In genomic region chr5:67299847-67300412, GRCm38 (mm10) we compare ENCODE assay signal across 30 mouse cellular contexts. TPM values are rescaled to one million over a fixed set of nuclear protein-coding genes. Genes with fewer than 3 reads are reported as not detected.
A peak's percentile ranks its signal among the peaks of the same experiment; 100 is the strongest.
DNase-seq lines count a peak whose midpoint lies in the region; ATAC-seq lines count a peak whose summit lies in the region.
"Had no signal": no experiment of that assay in that cellular context is flagged by ENCODE, and none has a peak within 500 bp of the region (broad histone marks: within the 10 kb centered on the region; RNA-seq: fewer than 3 reads in every experiment).

No protein-coding gene starts in this region.

- H3K4me2 ChIP-seq in liver, embryonic 16.5 days (ENCODE audit: low read depth, low read length): no peak overlapping the region
- no peak overlapping the region for H3K4me2 ChIP-seq in liver, embryonic 12.5 days
- H3K4me2 ChIP-seq: embryonic facial prominence, embryonic 15.5 days; forebrain, embryonic 13.5 days; heart, embryonic 15.5 days; hindbrain, embryonic 12.5 days; kidney, embryonic 15.5 days; midbrain, embryonic 13.5 days; neural tube, embryonic 15.5 days; stomach, embryonic 15.5 days had no signal

- H3K36me3 ChIP-seq in liver, embryonic 16.5 days (ENCODE audit: control insufficient read depth, insufficient read depth): no peaks in the 10 kb centered on the region
- peaks cover 36% of the 10 kb centered on the region for H3K36me3 ChIP-seq in liver, embryonic 12.5 days
- H3K36me3 ChIP-seq: embryonic facial prominence, embryonic 15.5 days; heart, embryonic 10.5 days; heart, embryonic 15.5 days; hindbrain, embryonic 12.5 days; kidney, embryonic 15.5 days; neural tube, embryonic 15.5 days; stomach, embryonic 15.5 days had no signal

- ATAC-seq in liver, embryonic 16.5 days (ENCODE audit: low read depth): peak; percentile 3; the same call in 1 of the 2 replicates
- no peak for ATAC-seq in liver, embryonic 12.5 days
- ATAC-seq: forebrain, embryonic 13.5 days; intestine, postnatal 0 days; midbrain, embryonic 13.5 days had no signal

- H3K27ac ChIP-seq in liver, embryonic 16.5 days (ENCODE audit: low read length): no peak overlapping the region
- no peak overlapping the region for H3K27ac ChIP-seq in liver, embryonic 12.5 days
- H3K27ac ChIP-seq: embryonic facial prominence, embryonic 10.5 days; embryonic facial prominence, embryonic 15.5 days; forebrain, embryonic 13.5 days; heart, embryonic 10.5 days; heart, embryonic 15.5 days; hindbrain, embryonic 12.5 days; macrophage; midbrain, embryonic 13.5 days; neural tube, embryonic 15.5 days; stomach, embryonic 15.5 days had no signal

- no peaks in the 10 kb centered on the region for H3K9me3 ChIP-seq in liver, embryonic 16.5 days (replicated peaks; ENCODE audit: control insufficient read depth, low read length)
- H3K9me3 ChIP-seq in liver, embryonic 12.5 days (replicated peaks): no peaks in the 10 kb centered on the region
- H3K9me3 ChIP-seq: embryonic facial prominence, embryonic 10.5 days; embryonic facial prominence, embryonic 15.5 days; forebrain, embryonic 13.5 days; heart, embryonic 10.5 days; heart, embryonic 15.5 days; hindbrain, embryonic 12.5 days; kidney, embryonic 15.5 days; midbrain, embryonic 13.5 days; neural tube, embryonic 15.5 days; stomach, embryonic 15.5 days had no signal

- peaks cover 22% of the 10 kb centered on the region for H3K4me1 ChIP-seq in liver, embryonic 16.5 days (ENCODE audit: control insufficient read depth, low read depth, low read length)
- peaks cover 21% of the 10 kb centered on the region for H3K4me1 ChIP-seq in liver, embryonic 12.5 days
- H3K4me1 ChIP-seq: embryonic facial prominence, embryonic 10.5 days; embryonic facial prominence, embryonic 15.5 days; forebrain, embryonic 13.5 days; heart, embryonic 10.5 days; heart, embryonic 15.5 days; hindbrain, embryonic 12.5 days; midbrain, embryonic 13.5 days; neural tube, embryonic 15.5 days; stomach, embryonic 15.5 days had no signal

- 73% methylated on average over 6 of the region's 6 CpGs for WGBS in liver, embryonic 16.5 days (ENCODE audit: insufficient replicate concordance)
- WGBS in liver, embryonic 12.5 days (ENCODE audit: insufficient replicate concordance): 86% methylated on average over 6 of the region's 6 CpGs

- no peak overlapping the region for H3K9ac ChIP-seq in liver, embryonic 16.5 days (ENCODE audit: low read depth, low read length)
- no peak overlapping the region for H3K9ac ChIP-seq in liver, embryonic 12.5 days
- H3K9ac ChIP-seq: embryonic facial prominence, embryonic 15.5 days; forebrain, embryonic 13.5 days; heart, embryonic 15.5 days; hindbrain, embryonic 12.5 days; kidney, embryonic 15.5 days; midbrain, embryonic 13.5 days; neural tube, embryonic 15.5 days; stomach, embryonic 15.5 days had no signal

- H3K27me3 ChIP-seq in liver, embryonic 16.5 days (ENCODE audit: control insufficient read depth, insufficient read depth, low read depth, low read length): no peaks in the 10 kb centered on the region
- H3K27me3 ChIP-seq in liver, embryonic 12.5 days (replicated peaks): no peaks in the 10 kb centered on the region
- H3K27me3 ChIP-seq: embryonic facial prominence, embryonic 15.5 days; forebrain, embryonic 13.5 days; heart, embryonic 15.5 days; hindbrain, embryonic 12.5 days; kidney, embryonic 15.5 days; midbrain, embryonic 13.5 days; neural tube, embryonic 15.5 days; stomach, embryonic 15.5 days had no signal

- peak; percentile 74 for DNase-seq in heart, adult 11 months
- no peak for DNase-seq in heart, postnatal 14 days
- DNase-seq in T-cell, adult 2 months (ENCODE audit: low spot score): peak; percentile 61
- DNase-seq in thymus, postnatal 25 days: peak; percentile 9
- no peak for DNase-seq in cerebellum, postnatal 25 days
- DNase-seq in gastrocnemius, postnatal 25 days: no peak
- DNase-seq: adrenal gland, adult 2 months; adrenal gland, postnatal 36 days; cerebellum, adult 18-20 months; cerebellum, postnatal 14 days; gastrocnemius, postnatal 10 days; heart, postnatal 36 days; left cerebral cortex, postnatal 4 days; lung, adult 2 months; lung, postnatal 10 days; right cerebral cortex, postnatal 25 days had no signal

- intact Hi-C loops in heart, postnatal 14 days (cut with DNase I): no loop called here

- no peak overlapping the region for H3K4me3 ChIP-seq in liver, embryonic 16.5 days (ENCODE audit: low read depth, low read length)
- H3K4me3 ChIP-seq in liver, embryonic 12.5 days: no peak overlapping the region
- H3K4me3 ChIP-seq: embryonic facial prominence, embryonic 10.5 days; embryonic facial prominence, embryonic 15.5 days; forebrain, embryonic 13.5 days; heart, embryonic 10.5 days; heart, embryonic 15.5 days; hindbrain, embryonic 12.5 days; kidney, embryonic 15.5 days; midbrain, embryonic 13.5 days; neural tube, embryonic 15.5 days; stomach, embryonic 15.5 days had no signal

RNA-seq across cellular contexts. Expression of gene Slc30a9, which starts 6.8 kb away (rescaled TPM):
- total RNA-seq in heart, postnatal 14 days (2021): 100 to 1,000 TPM; 161 to 167 TPM
- 52.7 and 56.9 TPM in 2 replicates for polyA plus RNA-seq in liver, embryonic 16.5 days (2015; fragmentation: Nextera tagmentation; extraction: Ambion mirVana)
- 84.6 and 86.4 TPM in 2 replicates for polyA plus RNA-seq in liver, embryonic 12.5 days (2016; fragmentation: Nextera tagmentation; extraction: Ambion mirVana)
- 100 to 1,000 TPM in 1 of 2 experiments, 10 to 100 TPM in 1; 99.0 to 104 TPM for total RNA-seq in gastrocnemius, postnatal 25 days (2021)

RNA-seq across cellular contexts. Expression of gene Tmem33, which starts 39.6 kb away (rescaled TPM):
- 10 to 100 TPM; 43.1 to 45.4 TPM for total RNA-seq in heart, postnatal 14 days (2021)
- polyA plus RNA-seq in liver, embryonic 16.5 days (2015; fragmentation: Nextera tagmentation; extraction: Ambion mirVana): 70.7 and 80.2 TPM in 2 replicates
- polyA plus RNA-seq in liver, embryonic 12.5 days (2016; fragmentation: Nextera tagmentation; extraction: Ambion mirVana): 114 and 118 TPM in 2 replicates
- 10 to 100 TPM; 23.0 to 30.3 TPM for total RNA-seq in gastrocnemius, postnatal 25 days (2021)

Comparison
In these comparisons a context has a peak if more than half of its experiments do, and no peak if none do; other contexts are left out.
1. DNase-seq: peak in heart, adult 11 months (single experiment), T-cell, adult 2 months (single experiment) and thymus, postnatal 25 days (single experiment); none in heart, postnatal 14 days (0 of 2), cerebellum, postnatal 25 days (0 of 2) and gastrocnemius, postnatal 25 days (single experiment).